Mouse (Mus musculus) midbrain, embryonic 11.5 days (tissue): ENCODE data around the gene Fam169a. TPM values are rescaled to one million over a fixed set of nuclear protein-coding genes. Genes with fewer than 3 reads are reported as not detected.
"Not testable (repeated sequence)": the region's sequence is repeated elsewhere in the genome, so short reads cannot be mapped to it uniquely, and the experiment has no call there.

Source experiments
- ATAC-seq: fragments of 200-750 bp; cut with Nextera tagmentation; 2 replicates; pipeline ENCODE4 v1.8.0; 2017; ENCODE audit warnings: moderate TSS enrichment, moderate library complexity; ENCODE audit not compliant: low FRiP score
- DNase-seq: peaks from one replicate; pipeline ENCODE4 v3.0.0; 2015; ENCODE audit warnings: low spot score; ENCODE audit errors: missing footprints
- H3K27ac ChIP-seq: fragments of 300-500 bp; sonication (generic); 2 replicates; pipeline ENCODE4 v1.5.1; 2014; ENCODE audit warnings: low read depth, low read length
- H3K27me3 ChIP-seq: fragments of 300-500 bp; sonication (generic); 2 replicates; pipeline ENCODE4 v1.6.1; 2014; ENCODE audit warnings: mild to moderate bottlenecking, low read length, moderate library complexity, mixed read lengths; ENCODE audit not compliant: control insufficient read depth, insufficient read depth
- H3K36me3 ChIP-seq: fragments of 300-500 bp; sonication (generic); 2 replicates; pipeline ENCODE4 v1.6.1; 2014; ENCODE audit warnings: mild to moderate bottlenecking, low read length, moderate library complexity, mixed read lengths; ENCODE audit not compliant: control insufficient read depth, insufficient read depth
- H3K4me1 ChIP-seq: fragments of 300-500 bp; sonication (generic); 2 replicates; pipeline ENCODE4 v1.6.1; 2014; ENCODE audit warnings: low read length; ENCODE audit not compliant: control insufficient read depth, insufficient read depth
- H3K4me2 ChIP-seq: fragments of 300-500 bp; sonication (generic); 2 replicates; pipeline ENCODE4 v1.6.1; 2014; ENCODE audit warnings: mild to moderate bottlenecking, moderate library complexity
- H3K4me3 ChIP-seq: fragments of 300-500 bp; sonication (generic); 2 replicates; pipeline ENCODE4 v1.5.1; 2014; ENCODE audit warnings: low read depth, low read length
- H3K9ac ChIP-seq: fragments of 300-500 bp; sonication (generic); 2 replicates; pipeline ENCODE4 v1.6.1; 2014; ENCODE audit warnings: low read length
- H3K9me3 ChIP-seq: fragments of 300-500 bp; sonication (generic); 2 replicates; pipeline ENCODE4 v1.6.1; 2016; ENCODE audit warnings: low read length; ENCODE audit not compliant: control insufficient read depth
- WGBS: fragments of 180-500 bp; shearing (Covaris S2); extraction: QIAGEN DNeasy Blood & Tissue Kit; methylation state at CpG from one replicate; pipeline ENCODE4 v1.1.7; 2014; 5-methylcytosine and 5-hydroxymethylcytosine counted together
- polyA plus RNA-seq: library from polyadenylated mRNA; unstranded; fragments of >200 nt; fragmentation: Nextera tagmentation; extraction: Ambion mirVana; gene quantifications from 2 replicates; pipeline ENCODE4 v1.2.1, GENCODE M21; 2014

Gene Fam169a
- polyA plus RNA-seq, 1 experiment from 2014 or later = 13.9 TPM

DNA sequence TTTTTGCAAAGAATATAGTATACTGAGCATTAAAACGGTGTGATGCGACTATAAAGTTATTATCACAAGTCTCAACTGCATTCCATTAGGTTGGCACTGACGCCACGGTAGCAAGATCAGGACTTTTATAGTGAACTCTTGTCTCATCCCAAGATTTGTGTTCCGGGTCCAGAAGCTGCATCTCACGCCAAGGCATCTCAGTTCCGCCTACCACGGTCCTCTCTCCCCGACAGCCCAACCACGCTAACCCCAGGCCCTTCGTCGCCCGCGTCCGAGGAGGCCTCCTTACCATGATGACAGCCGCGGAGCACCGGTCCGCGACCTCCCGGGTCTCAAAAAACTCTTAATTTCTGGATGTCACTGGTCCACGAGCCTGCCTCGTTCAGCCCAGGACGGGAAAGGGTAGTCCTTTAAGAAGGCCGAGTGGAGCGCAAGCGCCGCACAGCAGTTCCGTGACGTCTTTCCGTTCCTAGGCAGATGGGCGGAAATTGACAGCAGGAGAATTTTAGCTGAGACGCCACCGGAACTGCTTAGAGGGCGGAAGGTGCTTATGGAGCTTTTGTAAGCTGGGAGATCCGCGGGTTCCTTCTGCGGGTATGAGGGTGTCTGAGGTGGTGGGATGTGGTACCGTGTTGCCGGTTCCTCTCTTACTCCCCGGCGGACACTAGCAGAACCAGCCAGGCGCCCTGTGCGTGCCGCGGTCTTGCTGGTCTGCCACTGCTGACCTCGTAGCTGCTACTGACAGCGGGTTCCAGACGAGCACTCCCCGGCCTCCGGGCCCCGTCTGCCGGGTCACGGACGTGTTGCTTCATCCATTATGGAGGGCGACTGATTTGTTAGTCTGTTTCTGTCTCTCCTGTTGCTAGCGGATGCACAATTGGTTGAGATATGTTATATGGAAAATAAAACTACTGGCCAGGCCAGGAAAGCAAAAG, 70.6 kb downstream of the Fam169a start, which contains the start of the genes Gfm2 and Nsa2:
Gene Gfm2 (plus strand): TSS at position 472 of the 935 bp plus-strand sequence.
Gene Nsa2 (minus strand): TSS at position 472 of the 935 bp plus-strand sequence.
- ATAC-seq (peak; percentile 96), DNase-seq (peak; percentile 98)
- peak within 1 kb of the TSS; percentile 75 for H3K4me2 ChIP-seq
- no peaks in the 10 kb centered on the region; the same call in 1 of the 2 replicates for H3K36me3 ChIP-seq
- H3K4me1 ChIP-seq = peaks cover 4% of the 10 kb centered on the region; the same call in 1 of the 2 replicates
- H3K9me3 ChIP-seq = no peaks in the 10 kb centered on the region
- WGBS = under 1% methylated on average over 57 of the region's 57 CpGs
- H3K27me3 ChIP-seq = no peaks in the 10 kb centered on the region
- H3K9ac ChIP-seq = peak within 1 kb of the TSS; percentile 79
- H3K4me3 ChIP-seq = peak within 1 kb of the TSS; percentile 82
- H3K27ac ChIP-seq = peak within 1 kb of the TSS; percentile 71

DNA sequence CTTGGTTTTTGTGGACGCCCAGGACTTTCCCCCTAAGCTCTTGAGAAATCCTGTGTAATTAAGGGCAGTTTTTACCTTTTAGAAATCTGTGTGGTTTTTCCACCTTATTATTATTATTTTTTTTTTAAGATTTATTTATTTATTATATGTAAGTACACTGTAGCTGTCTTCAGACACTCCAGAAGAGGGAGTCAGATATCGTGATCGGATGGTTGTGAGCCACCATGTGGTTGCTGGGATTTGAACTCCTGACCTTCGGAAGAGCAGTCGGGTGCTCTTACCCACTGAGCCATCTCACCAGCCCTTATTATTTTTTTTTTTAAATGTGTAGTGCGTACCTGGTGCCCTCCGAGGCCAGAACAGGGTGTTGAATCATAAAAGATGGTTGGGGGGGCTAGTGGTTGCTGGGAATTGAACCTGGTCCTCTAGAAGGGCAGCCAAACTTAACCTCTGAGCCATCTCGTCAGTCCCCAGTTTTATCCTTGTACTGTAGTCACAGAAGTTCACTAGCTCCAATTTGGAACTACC, 71.4 kb downstream of the Fam169a start:
- ATAC-seq = not testable (repeated sequence)
- 37% methylated on average over 8 of the region's 8 CpGs for WGBS

GRCm38 (mm10) chr13:97142321-97142720, 75.2 kb downstream of the Fam169a start:
- Histone ChIP-seq H3K9ac (no peak overlapping the region), H3K36me3 (peaks cover 6% of the 10 kb centered on the region; the same call in 1 of the 2 replicates), H3K27me3 (no peaks in the 10 kb centered on the region), H3K4me1 (0 out of 2 replicates have a peak, but pooled peaks cover 4% of the 10 kb centered on the region), H3K4me3 (no peak overlapping the region), H3K4me2 (no peak overlapping the region), H3K9me3 (no peaks in the 10 kb centered on the region), H3K27ac (no peak overlapping the region)
- 88% methylated on average over 7 of the region's 7 CpGs for WGBS
- DNase-seq = no peak
- ATAC-seq = no peak

More for the DNA sequence above, 71.4 kb downstream of the Fam169a start:
- H3K4me1 ChIP-seq, H3K27me3 ChIP-seq, H3K9me3 ChIP-seq, H3K36me3 ChIP-seq: not testable (repeated sequence)
- DNase-seq = peak; percentile 59
- Histone ChIP-seq H3K27ac (peak overlapping the region; percentile 71; the same call in 1 of the 2 replicates), H3K4me3 (peak overlapping the region; percentile 82), H3K9ac (peak overlapping the region; percentile 79), H3K4me2 (peak overlapping the region; percentile 51)

- no peak overlapping the region for H3K4me2 ChIP-seq
- peaks cover 15% of the 10 kb centered on the region; the same call in 1 of the 2 replicates for H3K36me3 ChIP-seq
- H3K9me3 ChIP-seq = no peaks in the 10 kb centered on the region
- ATAC-seq (no peak), DNase-seq (peak; percentile 80)
- 62% methylated on average over 4 of the region's 4 CpGs for WGBS
- H3K9ac ChIP-seq = no peak overlapping the region
- no peaks in the 10 kb centered on the region for H3K27me3 ChIP-seq
- H3K4me3 ChIP-seq = no peak overlapping the region
- H3K27ac ChIP-seq = no peak overlapping the region
- no peaks in the 10 kb centered on the region for H3K4me1 ChIP-seq
Observed at GRCm38 (mm10) chr13:97145834-97146233, 78.7 kb downstream of the Fam169a start.

DNA sequence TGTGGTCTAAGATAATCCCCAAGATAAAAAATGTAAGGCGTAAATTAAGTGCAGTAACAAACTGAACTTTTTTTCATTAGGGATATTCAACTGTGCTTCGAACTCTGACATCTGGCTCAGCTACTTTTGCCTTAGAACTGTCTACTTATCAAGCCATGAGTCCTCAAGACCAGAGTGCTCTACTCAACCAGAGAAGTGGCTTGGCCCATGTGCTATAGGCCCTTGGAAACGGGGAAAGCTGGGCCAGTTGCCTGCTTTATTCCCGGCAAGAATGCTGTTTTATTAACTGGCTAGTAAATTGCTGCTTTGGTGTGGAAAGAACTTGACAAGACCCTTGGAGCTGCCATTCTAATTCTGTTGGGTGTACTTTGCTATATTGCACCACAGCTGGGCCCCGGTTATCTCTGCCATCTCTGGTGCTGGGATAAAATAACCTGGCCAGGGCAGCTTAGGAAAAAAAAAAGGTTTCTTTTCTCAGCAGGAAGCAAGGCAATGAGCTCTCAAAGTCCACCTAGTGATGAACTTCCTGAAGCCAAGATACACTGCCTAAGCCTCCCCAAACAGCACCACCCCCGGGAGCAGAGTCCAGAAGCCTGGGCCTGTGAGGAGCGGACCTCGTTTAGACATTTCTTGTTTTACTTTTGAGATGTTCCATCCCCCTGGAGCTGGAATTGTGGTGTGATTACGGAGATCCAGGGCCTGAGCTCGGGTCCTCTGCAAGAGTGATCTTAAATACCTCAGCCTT, 108.6 kb downstream of the Fam169a start:
- Histone ChIP-seq H3K4me2 (no peak overlapping the region), H3K36me3 (peaks cover 16% of the 10 kb centered on the region), H3K4me1 (0 out of 2 replicates have a peak, but pooled peaks cover 2% of the 10 kb centered on the region), H3K27me3 (no peaks in the 10 kb centered on the region), H3K9ac (no peak overlapping the region), H3K27ac (no peak overlapping the region), H3K4me3 (no peak overlapping the region), H3K9me3 (no peaks in the 10 kb centered on the region)
- ATAC-seq (no peak), DNase-seq (no peak)
- WGBS = 91% methylated on average over 10 of the region's 10 CpGs

GRCm38 (mm10) chr13:97176731-97177130, 109.6 kb downstream of the Fam169a start:
- Histone ChIP-seq H3K4me1 (0 out of 2 replicates have a peak, but pooled peaks cover 2% of the 10 kb centered on the region), H3K9ac (no peak overlapping the region), H3K4me3 (no peak overlapping the region), H3K27me3 (no peaks in the 10 kb centered on the region), H3K27ac (no peak overlapping the region; the same call in 1 of the 2 replicates), H3K9me3 (no peaks in the 10 kb centered on the region), H3K4me2 (no peak overlapping the region), H3K36me3 (peaks cover 14% of the 10 kb centered on the region)
- 76% methylated on average over 5 of the region's 5 CpGs for WGBS
- DNase-seq = no peak
- no peak for ATAC-seq

DNA sequence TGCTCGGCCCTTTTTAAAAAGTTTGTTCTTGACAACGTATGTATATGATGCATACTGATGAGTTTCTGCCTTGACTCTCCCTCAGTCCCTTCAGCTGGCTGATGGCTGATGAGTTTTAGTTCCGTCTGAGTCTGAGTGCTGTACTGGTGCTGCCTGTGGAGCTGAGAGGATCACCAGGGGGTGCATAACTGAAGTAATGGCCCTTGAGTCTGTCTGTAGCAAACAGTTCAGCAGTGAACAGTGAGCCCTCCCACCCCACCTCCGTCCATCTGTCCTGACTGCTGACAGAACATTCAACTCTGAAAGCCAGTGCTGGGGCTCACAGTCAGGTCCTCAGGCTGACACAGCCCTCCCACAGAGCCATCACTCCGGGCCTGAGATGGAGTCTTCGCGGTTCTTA, 111.9 kb downstream of the Fam169a start:
- no peak overlapping the region for H3K4me2 ChIP-seq
- 0 out of 2 replicates have a peak, but pooled peaks cover 2% of the 10 kb centered on the region for H3K4me1 ChIP-seq
- 71% methylated on average over 7 of the region's 7 CpGs for WGBS
- DNase-seq = no peak
- peaks cover 10% of the 10 kb centered on the region for H3K36me3 ChIP-seq
- ATAC-seq = no peak
- H3K9ac ChIP-seq = no peak overlapping the region
- H3K27ac ChIP-seq = no peak overlapping the region
- H3K4me3 ChIP-seq = no peak overlapping the region
- H3K27me3 ChIP-seq = no peaks in the 10 kb centered on the region
- H3K9me3 ChIP-seq = no peaks in the 10 kb centered on the region

- Histone ChIP-seq H3K4me3 (no peak overlapping the region), H3K4me2 (no peak overlapping the region), H3K36me3 (no peaks in the 10 kb centered on the region; the same call in 1 of the 2 replicates), H3K4me1 (0 out of 2 replicates have a peak, but pooled peaks cover 2% of the 10 kb centered on the region), H3K27me3 (no peaks in the 10 kb centered on the region), H3K9ac (no peak overlapping the region), H3K27ac (no peak overlapping the region), H3K9me3 (no peaks in the 10 kb centered on the region)
- ATAC-seq (no peak), DNase-seq (peak; percentile 67)
- WGBS = 66% methylated on average over 6 of the region's 6 CpGs
Observed at GRCm38 (mm10) chr13:97180113-97180828, 113.2 kb downstream of the Fam169a start.
